Mouse (Mus musculus) lung, postnatal 25 days (tissue): ENCODE results near the gene Tes.
"Not testable (repeated sequence)": the region's sequence is repeated elsewhere in the genome, so short reads cannot be mapped to it uniquely, and the experiment has no call there.

Experiments used
- DNase-seq: peaks from one replicate; pipeline ENCODE4 v3.0.0; 2022; ENCODE audit warnings: low spot score

The Tes gene

DNA sequence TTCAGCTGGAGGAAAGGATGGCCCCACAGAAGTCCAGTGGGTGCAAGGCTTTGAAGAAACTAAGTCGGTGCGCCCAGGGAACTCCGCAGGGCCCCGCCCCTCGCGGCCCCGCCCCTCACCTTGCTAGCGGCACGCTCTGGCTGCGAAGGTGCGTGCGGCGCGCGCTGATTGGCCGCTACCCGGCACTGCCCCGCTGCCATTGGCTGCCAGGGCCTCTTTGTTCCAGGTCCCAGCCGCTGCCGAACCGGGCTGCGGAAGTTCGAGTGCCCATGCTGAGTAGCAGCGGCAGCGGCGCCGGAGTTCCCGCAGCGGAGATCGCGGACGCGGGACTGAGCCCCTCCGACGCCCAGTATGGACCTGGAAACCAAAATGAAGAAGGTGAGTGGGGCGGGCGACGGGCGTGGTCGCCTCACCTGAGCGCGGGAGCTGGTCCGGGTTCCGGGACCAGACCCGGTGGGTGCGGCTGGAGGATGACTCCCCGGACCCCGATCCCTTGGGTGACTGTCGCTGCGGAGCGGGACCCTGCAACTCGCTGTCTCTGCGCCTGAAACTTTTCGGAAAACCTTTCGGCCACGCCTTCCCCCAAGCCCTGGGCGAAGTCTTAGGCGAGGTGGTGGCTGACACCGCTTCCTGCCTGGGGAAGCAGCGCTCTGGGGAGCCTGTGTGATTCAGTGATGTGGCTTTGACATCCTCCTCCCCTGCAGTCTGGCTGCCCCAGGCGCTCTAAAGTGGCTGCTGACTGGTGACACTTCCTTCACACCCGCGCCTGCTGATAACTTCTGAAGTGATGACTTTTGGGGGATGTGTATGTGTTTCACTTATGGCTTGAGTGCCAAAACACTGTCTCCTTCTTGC is at the start of gene Tes:
TSS of gene Tes (plus strand) at position 214 of the 855 bp plus-strand sequence.
- peak; percentile 90 for DNase-seq

- no peak for DNase-seq
These were observed 39.1 kb upstream of the Tes start for GRCm38 (mm10) chr6:17025886-17026285.

- peak; percentile 59 for DNase-seq
These were observed 37.4 kb upstream of the Tes start for GRCm38 (mm10) chr6:17027572-17027971.

DNA sequence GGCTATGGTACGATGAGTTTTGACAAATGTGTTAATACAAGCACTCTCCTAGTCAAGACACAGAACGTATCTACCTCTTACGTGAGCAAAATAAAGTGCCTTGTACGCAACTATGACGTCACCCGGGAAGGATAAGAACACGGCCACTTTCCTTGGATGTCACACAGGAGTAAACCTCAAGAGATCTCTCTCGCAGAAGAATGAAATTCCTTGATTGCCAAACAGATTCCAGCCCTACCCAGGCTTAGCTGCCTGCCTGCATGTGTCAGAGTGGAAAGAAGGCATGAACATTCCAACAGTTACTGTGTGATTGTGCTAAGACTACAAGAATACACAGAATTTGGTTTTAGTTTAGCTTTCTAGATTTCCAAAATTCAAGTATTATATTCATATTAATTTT is 36.1 kb upstream of the Tes start:
- DNase-seq: no peak

DNA sequence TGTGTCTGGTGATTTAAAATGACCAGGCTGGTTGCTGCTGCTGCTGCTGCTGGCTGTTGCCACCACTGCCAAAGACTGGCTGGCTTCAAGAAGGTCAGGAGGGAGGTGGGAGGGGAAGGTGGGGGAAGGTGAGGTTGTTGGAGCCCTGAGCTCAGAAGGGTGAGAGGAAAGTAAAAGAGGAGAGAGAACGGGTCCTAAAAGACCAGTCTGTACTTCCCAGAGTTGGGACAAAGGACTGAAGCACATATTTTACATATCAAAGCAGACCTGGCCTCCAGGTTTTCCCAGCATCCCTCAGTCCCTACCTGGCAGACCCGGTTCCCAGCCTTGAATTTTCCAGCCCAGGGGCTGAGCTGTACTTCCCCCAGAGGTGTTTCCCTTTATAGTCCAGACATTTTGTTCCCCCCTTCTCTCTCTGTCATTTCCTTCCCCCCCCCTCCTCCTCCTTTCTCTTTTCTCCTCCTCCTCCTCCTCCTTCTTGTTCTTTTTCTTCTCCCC is 32.7 kb upstream of the Tes start:
- DNase-seq: no peak

GRCm38 (mm10) chr6:17034095-17034494 is 30.9 kb upstream of the Tes start:
- DNase-seq: no peak

GRCm38 (mm10) chr6:17035228-17035627 is 29.7 kb upstream of the Tes start:
- DNase-seq: no peak

GRCm38 (mm10) chr6:17051432-17052025 is 13.4 kb upstream of the Tes start:
- peak; percentile 15 for DNase-seq

- no peak for DNase-seq
These were observed 11.8 kb upstream of the Tes start for GRCm38 (mm10) chr6:17053028-17053660.

GRCm38 (mm10) chr6:17054781-17055180 is 10.2 kb upstream of the Tes start:
- no peak for DNase-seq

DNA sequence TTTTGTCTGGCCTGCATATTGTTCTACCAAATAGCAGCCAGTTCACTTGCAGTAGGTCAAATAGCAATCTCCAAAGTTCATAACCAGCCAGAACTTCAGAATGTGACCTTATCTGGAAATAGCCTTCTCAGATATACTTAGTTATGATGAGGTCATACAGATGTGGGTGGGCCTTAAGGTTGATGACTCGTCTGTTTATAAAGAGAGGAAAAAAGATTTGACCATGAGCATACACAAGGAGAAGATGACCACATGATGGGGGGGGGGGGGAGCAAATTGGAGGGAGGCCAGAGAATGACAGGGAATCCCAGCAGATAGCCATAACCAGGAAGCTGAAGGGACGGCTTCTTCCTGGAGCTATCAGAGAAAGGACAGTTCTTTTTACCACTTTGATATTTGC is 9.3 kb upstream of the Tes start:
- DNase-seq: no peak

GRCm38 (mm10) chr6:17059501-17059900 is 5.4 kb upstream of the Tes start:
- no peak for DNase-seq

DNA sequence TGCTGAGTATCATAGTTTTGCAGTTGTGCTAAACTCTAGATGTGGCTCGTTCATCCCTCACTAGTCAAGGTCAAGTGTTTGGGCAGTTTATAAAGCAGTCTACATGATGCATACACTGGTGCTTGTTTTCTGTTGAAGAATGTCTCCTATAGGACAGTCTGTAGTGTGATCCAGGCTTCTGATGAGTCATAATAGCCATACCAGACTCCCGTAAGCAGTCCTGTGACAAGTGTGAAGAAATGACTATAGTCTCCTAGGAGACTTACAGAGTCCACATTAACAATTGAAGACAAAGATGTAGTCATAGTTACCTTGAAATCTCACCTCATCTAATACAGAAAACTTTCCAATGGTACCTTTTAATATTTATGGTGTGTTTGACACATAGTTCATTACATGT is 4.8 kb upstream of the Tes start:
- no peak for DNase-seq

- not testable (repeated sequence) for DNase-seq
These were observed 3.1 kb upstream of the Tes start for GRCm38 (mm10) chr6:17061826-17062225.

- DNase-seq: no peak
These were observed 2.6 kb upstream of the Tes start for GRCm38 (mm10) chr6:17062366-17062765.

- DNase-seq: peak; percentile 57
These were observed 831 bp downstream of the Tes start for GRCm38 (mm10) chr6:17065791-17066169.

DNA sequence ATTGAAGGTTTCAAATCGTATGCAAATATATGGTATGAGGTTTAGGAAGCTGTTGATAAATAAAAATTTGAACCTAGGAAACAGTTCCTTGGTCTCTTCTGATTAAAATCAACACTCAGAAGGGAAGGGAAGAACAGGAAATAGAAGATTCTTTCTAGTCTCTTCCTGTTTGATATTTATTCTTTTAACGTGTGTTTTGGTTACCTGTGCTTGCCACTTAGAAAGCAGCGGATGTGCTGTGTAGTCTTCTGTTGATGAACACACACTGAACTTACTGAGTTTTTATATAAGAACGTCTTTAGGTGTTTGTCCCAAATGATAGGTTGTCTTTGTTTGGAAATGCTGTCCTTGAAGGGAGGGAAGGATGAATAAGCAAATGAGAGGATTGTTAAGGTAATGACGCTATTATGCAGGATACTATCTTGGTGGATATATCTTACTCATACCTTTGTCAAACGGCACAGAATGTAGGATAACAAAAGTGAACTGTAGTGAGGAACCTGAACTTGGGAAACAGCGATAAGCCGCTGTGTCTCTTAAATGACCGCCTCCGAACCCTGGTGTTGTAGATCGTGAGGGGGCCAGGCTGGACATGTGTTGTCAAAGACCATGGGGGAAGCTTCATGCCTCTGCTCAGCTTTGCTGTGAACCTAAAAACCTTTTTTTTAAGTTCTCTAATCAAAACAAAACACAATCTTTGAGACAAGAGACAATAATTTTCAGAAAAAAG is 1.4 kb downstream of the Tes start:
- no peak for DNase-seq

GRCm38 (mm10) chr6:17071899-17072298 is 7.0 kb downstream of the Tes start:
- DNase-seq: no peak

DNA sequence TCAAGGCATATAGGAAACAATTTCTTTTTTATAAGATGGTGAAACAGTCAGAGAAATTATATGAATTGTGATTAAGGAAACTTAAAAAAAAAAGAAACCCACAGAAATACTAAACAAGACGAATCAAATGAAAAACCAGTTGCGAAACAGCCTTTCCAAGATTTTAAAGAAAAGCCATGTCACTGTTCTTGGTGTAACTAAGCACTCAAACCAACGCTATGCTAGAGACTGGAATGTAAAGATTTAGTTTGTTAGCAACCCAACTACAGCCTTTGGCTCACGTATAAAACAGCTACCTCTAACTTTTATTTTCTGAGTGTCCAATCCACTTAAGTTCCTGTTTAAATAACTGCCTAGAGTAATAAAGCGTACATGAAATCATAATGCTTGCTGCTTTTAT is 7.4 kb downstream of the Tes start:
- DNase-seq: no peak

DNA sequence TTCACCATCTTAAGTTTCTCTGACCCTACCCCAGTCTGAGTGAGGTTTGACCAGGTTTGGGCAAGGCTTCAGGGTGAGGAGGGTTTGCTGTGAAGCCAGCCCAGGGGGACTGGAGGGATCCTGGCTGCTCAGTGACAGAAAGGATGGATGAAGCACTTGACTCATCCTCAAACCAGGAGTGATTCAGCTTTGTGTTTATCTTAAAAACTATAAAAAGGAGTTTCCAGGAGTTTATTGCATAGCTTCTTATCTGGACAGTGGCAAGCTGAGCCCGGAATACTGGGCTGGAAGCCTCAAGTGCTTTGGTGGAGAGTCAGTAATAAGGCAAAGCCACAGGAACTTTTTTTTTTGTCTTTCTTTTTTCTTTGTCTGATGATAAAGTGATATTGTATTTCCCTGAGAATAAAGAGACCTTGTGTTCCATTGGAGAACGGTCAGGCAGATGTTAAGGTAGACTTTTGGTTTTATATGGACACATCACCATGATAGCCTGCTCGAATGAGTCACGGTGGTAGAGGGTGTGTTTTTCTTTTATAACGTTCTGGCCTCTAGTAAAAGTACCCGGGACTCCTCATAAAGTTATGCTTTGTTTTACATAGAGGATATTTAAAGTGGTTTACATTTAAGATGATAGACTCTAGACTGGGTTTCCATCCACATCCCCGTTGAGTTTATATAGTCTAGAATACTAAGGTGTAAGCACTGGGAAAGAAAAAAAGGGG is 8.0 kb downstream of the Tes start:
- DNase-seq: no peak

DNA sequence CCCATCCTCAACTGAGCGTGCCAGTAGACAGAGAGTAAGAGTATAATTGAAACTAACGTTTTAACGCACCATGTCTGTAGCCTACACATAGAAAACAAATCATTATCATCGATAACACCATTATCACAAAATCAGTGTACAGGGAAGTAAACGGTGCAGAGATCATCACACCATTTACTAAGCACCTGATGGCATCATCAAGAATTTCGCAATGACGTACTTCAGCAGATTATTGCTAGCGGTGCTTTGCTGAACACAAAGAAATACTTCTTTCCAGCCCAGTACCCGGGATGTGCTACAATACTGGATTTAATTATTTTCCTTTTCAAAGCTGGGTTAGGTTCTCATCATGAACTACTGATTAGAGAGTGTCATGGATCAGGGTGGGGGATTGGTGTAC is 12.3 kb downstream of the Tes start:
- DNase-seq: no peak

GRCm38 (mm10) chr6:17077720-17078119 is 12.8 kb downstream of the Tes start:
- DNase-seq: peak; percentile 27
